Mouse (Mus musculus): ENCODE measurements at regions not wholly inside any gene's neighbourhood (a gene's known extent, or its start where the extent isn't known, plus 50 kb on each side); places are given as distances from the start of the nearest gene placed in this dataset.

DNA sequence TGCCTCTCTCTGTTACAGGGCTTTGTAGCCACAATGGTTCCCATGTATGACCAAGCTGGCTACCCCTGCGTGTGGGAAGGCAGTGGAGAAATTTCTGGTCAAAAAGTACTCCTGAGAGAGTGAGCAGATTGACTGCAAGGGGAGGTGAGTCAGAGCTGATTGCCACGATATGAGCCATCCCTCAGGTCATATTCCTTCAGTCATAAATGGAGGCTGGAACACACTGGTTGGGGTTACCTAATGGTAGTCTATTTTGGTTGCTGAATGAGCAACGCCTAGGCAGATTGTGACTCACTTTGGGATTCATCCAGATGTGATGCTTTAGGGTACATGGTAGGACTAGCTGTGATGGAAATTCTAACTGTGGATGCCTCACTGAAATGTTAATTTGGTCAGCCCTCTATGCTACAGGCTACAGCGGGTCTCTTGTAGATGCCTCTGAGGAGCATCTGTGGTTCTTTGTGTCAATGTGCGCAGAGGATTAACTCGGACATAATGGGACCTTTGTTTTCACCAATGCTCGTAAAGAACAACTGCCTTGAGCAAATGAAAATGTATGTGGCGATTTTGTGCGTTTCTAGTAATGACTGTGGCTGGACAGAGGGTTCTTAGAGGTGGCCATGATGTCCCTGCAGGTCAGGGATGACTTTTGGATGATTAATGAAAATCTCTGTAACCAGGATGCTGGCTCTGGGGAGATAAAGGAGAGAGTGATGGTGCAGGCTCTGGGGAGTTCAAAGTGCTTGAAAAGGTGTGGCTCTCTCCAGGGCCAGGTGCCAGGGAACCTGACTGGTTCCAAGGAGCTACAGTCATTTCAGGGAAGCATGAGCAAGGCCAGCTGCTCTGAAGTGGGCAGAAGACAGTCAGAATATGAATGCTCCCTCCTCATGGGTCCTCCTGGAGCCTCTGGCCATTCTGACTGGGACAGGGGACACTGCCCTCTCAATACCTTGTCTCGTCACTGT is 155.9 kb downstream of the Hhipl2 start:
- H3K9me3 ChIP-seq (ENCODE audit: low read length), result no peaks in the 10 kb centered on the region
- no peak overlapping the region for H3K4me3 ChIP-seq (ENCODE audit: low read depth, low read length)
- no peaks in the 10 kb centered on the region for H3K4me1 ChIP-seq (ENCODE audit: insufficient read depth)
- H3K9ac ChIP-seq, result no peak overlapping the region
- ATAC-seq, result no peak
- H3K27ac ChIP-seq (ENCODE audit: low read depth, low read length), result no peak overlapping the region
- no peaks in the 10 kb centered on the region for H3K36me3 ChIP-seq (ENCODE audit: insufficient read depth)
- WGBS, result 45% methylated on average over 10 of the region's 10 CpGs
- H3K4me2 ChIP-seq (ENCODE audit: low read depth), result no peak overlapping the region
- no peak for TF ChIP-seq CTCF (IDR thresholded peaks at IDR 0.05; ENCODE audit: low read depth)
- no peak for DNase-seq
- H3K27me3 ChIP-seq (ENCODE audit: insufficient read depth, low read length), result no peaks in the 10 kb centered on the region

GRCm38 (mm10) chr1:183584861-183585260 is 166.8 kb downstream of the Hhipl2 start:
- no peak for ATAC-seq

DNA sequence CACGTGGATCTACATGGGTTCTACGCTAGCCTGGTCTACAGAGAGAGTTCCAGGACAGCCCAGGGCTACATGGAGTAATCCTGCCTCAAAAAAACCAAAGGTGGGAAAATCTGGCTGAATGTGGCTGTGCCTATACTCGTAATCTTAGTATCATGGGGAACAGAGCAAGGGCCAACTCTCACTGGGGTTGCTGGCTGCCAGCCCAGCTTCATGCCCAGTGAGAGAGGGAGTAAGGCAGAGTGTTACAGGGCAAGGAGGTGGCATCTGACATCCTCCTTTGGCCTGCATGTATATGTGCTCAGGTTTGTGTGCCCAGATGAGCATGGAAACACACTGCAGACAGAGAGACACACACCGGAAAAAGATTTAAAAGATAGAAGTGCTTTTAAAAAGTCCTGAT is 168.4 kb downstream of the Hhipl2 start:
- 74% methylated on average over 4 of the region's 4 CpGs for WGBS
- Histone ChIP-seq H3K4me1 (ENCODE audit: insufficient read depth) (no peaks in the 10 kb centered on the region), H3K4me2 (ENCODE audit: low read depth) (no peak overlapping the region), H3K36me3 (ENCODE audit: insufficient read depth) (no peaks in the 10 kb centered on the region), H3K9me3 (ENCODE audit: low read length) (no peaks in the 10 kb centered on the region), H3K27ac (ENCODE audit: low read depth, low read length) (no peak overlapping the region), H3K27me3 (ENCODE audit: insufficient read depth, low read length) (no peaks in the 10 kb centered on the region), H3K4me3 (ENCODE audit: low read depth, low read length) (no peak overlapping the region), H3K9ac (no peak overlapping the region)
- no peak for ATAC-seq
- no peak for DNase-seq
- TF ChIP-seq CTCF (IDR thresholded peaks at IDR 0.05; ENCODE audit: low read depth), result no peak

More at GRCm38 (mm10) chr1:183584861-183585260, 166.8 kb downstream of the Hhipl2 start:
- Histone ChIP-seq H3K4me2 (ENCODE audit: low read depth) (no peak overlapping the region), H3K36me3 (ENCODE audit: insufficient read depth) (no peaks in the 10 kb centered on the region), H3K9ac (no peak overlapping the region), H3K27ac (ENCODE audit: low read depth, low read length) (no peak overlapping the region), H3K4me1 (ENCODE audit: insufficient read depth) (no peaks in the 10 kb centered on the region), H3K27me3 (ENCODE audit: insufficient read depth, low read length) (no peaks in the 10 kb centered on the region), H3K9me3 (ENCODE audit: low read length) (no peaks in the 10 kb centered on the region), H3K4me3 (ENCODE audit: low read depth, low read length) (no peak overlapping the region)
- 70% methylated on average over 6 of the region's 6 CpGs for WGBS
- DNase-seq, result no peak
- no peak for TF ChIP-seq CTCF (IDR thresholded peaks at IDR 0.05; ENCODE audit: low read depth)

GRCm38 (mm10) chr1:183595306-183595705 is 177.3 kb downstream of the Hhipl2 start:
- Histone ChIP-seq H3K4me2 (ENCODE audit: low read depth) (no peak overlapping the region), H3K9ac (no peak overlapping the region), H3K4me1 (ENCODE audit: insufficient read depth) (no peaks in the 10 kb centered on the region), H3K4me3 (ENCODE audit: low read depth, low read length) (no peak overlapping the region), H3K27ac (ENCODE audit: low read depth, low read length) (no peak overlapping the region), H3K9me3 (ENCODE audit: low read length) (no peaks in the 10 kb centered on the region), H3K36me3 (ENCODE audit: insufficient read depth) (no peaks in the 10 kb centered on the region), H3K27me3 (ENCODE audit: insufficient read depth, low read length) (no peaks in the 10 kb centered on the region)
- no peak for DNase-seq
- WGBS, result 71% methylated on average over 5 of the region's 5 CpGs
- TF ChIP-seq CTCF (IDR thresholded peaks at IDR 0.05; ENCODE audit: low read depth), result no peak
- no peak for ATAC-seq

DNA sequence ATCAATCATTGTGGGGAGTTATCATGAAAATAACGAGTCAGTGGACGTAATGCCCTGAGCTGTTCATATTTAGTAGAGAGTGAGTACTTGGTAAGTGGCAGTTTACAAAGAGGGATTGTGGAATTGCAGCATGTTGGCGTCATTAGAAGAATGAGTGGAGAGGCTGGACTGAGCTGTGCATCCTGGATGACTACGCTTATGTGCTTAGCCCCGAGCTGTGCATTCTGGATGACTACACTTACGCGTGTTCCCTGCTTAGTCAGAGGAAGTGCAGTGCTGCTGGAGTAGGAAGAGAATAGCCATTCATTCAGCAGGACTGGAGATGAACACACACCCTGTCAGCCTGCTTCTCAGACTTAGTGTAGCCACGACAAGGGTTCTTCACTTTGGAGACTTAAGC is 182.5 kb downstream of the Hhipl2 start:
- no peaks in the 10 kb centered on the region for H3K27me3 ChIP-seq (ENCODE audit: insufficient read depth, low read length)
- no peak overlapping the region for H3K4me2 ChIP-seq (ENCODE audit: low read depth)
- no peak overlapping the region for H3K27ac ChIP-seq (ENCODE audit: low read depth, low read length)
- no peak overlapping the region for H3K9ac ChIP-seq
- ATAC-seq, result no peak
- no peak for TF ChIP-seq CTCF (IDR thresholded peaks at IDR 0.05; ENCODE audit: low read depth)
- no peaks in the 10 kb centered on the region for H3K4me1 ChIP-seq (ENCODE audit: insufficient read depth)
- no peak overlapping the region for H3K4me3 ChIP-seq (ENCODE audit: low read depth, low read length)
- DNase-seq, result no peak
- no peaks in the 10 kb centered on the region for H3K36me3 ChIP-seq (ENCODE audit: insufficient read depth)
- no peaks in the 10 kb centered on the region for H3K9me3 ChIP-seq (ENCODE audit: low read length)
- WGBS, result 68% methylated on average over 8 of the region's 8 CpGs

GRCm38 (mm10) chr1:183611966-183612694 is 194.1 kb downstream of the Hhipl2 start:
- H3K27me3 ChIP-seq (ENCODE audit: insufficient read depth, low read length), result no peaks in the 10 kb centered on the region
- no peak overlapping the region for H3K27ac ChIP-seq (ENCODE audit: low read depth, low read length)
- H3K4me1 ChIP-seq (ENCODE audit: insufficient read depth), result no peaks in the 10 kb centered on the region
- H3K9me3 ChIP-seq (ENCODE audit: low read length), result no peaks in the 10 kb centered on the region
- H3K4me2 ChIP-seq (ENCODE audit: low read depth), result no peak overlapping the region
- ATAC-seq, result no peak
- no peak for DNase-seq
- no peak for TF ChIP-seq CTCF (IDR thresholded peaks at IDR 0.05; ENCODE audit: low read depth)
- no peak overlapping the region for H3K4me3 ChIP-seq (ENCODE audit: low read depth, low read length)
- H3K36me3 ChIP-seq (ENCODE audit: insufficient read depth), result no peaks in the 10 kb centered on the region
- WGBS, result 75% methylated on average over 8 of the region's 8 CpGs
- H3K9ac ChIP-seq, result no peak overlapping the region

Data from forebrain, postnatal 0 days (tissue).